Mouse (Mus musculus) heart, adult 18-20 months (tissue): ENCODE results near the gene Astn2. TPM values are rescaled to one million over a fixed set of nuclear protein-coding genes. Genes with fewer than 3 reads are reported as not detected.
A peak's percentile ranks its signal among the peaks of the same experiment; 100 is the strongest.

ENCODE experiments used
- DNase-seq, 2 experiments: peaks; one replicate each; pipeline ENCODE4 v3.0.0; 2021 to 2022; ENCODE audit warnings: mixed read lengths in 1 of 2
- total RNA-seq, 2 experiments: library from RNA; stranded (reverse); gene quantifications; 2 replicates each; pipeline ENCODE4 v1.2.3; 2021

Gene Astn2
- total RNA-seq, 2 experiments from 2014 or later = 0.55 to 1.0 TPM

- no peak for DNase-seq
These were observed 439.8 kb downstream of the Astn2 start for GRCm38 (mm10) chr4:65964604-65965003.

- no peak for DNase-seq
These were observed 445.1 kb downstream of the Astn2 start for GRCm38 (mm10) chr4:65959188-65959759.

- no peak for DNase-seq
These were observed 445.8 kb downstream of the Astn2 start for GRCm38 (mm10) chr4:65958369-65959187.

- DNase-seq = no peak
These were observed 452.5 kb downstream of the Astn2 start for GRCm38 (mm10) chr4:65951918-65952317.

GRCm38 (mm10) chr4:65947141-65947649 lies 457.2 kb downstream of the Astn2 start:
- no peak for DNase-seq

GRCm38 (mm10) chr4:65946021-65946420 lies 458.4 kb downstream of the Astn2 start:
- DNase-seq = peak; percentile 2 to 11

- DNase-seq = no peak
These were observed 473.5 kb downstream of the Astn2 start for GRCm38 (mm10) chr4:65930901-65931300.

GRCm38 (mm10) chr4:65920294-65920693 lies 484.1 kb downstream of the Astn2 start:
- DNase-seq = peak in 1 of 2 experiments; percentile 2

GRCm38 (mm10) chr4:65916027-65917008 lies 488.1 kb downstream of the Astn2 start:
- no peak for DNase-seq

- DNase-seq = no peak
These were observed 492.0 kb downstream of the Astn2 start for GRCm38 (mm10) chr4:65912247-65912942.

GRCm38 (mm10) chr4:65907660-65908059 lies 496.8 kb downstream of the Astn2 start:
- DNase-seq = no peak

GRCm38 (mm10) chr4:65904963-65905362 lies 499.4 kb downstream of the Astn2 start:
- DNase-seq = no peak

- DNase-seq = no peak
These were observed 508.1 kb downstream of the Astn2 start for GRCm38 (mm10) chr4:65896092-65897027.

- no peak for DNase-seq
These were observed 515.9 kb downstream of the Astn2 start for GRCm38 (mm10) chr4:65888332-65888993.

GRCm38 (mm10) chr4:65886862-65887261 lies 517.5 kb downstream of the Astn2 start:
- no peak for DNase-seq

- DNase-seq = no peak
These were observed 518.5 kb downstream of the Astn2 start for GRCm38 (mm10) chr4:65885921-65886320.

- no peak for DNase-seq
These were observed 530.1 kb downstream of the Astn2 start for GRCm38 (mm10) chr4:65874236-65874781.

- DNase-seq = no peak
These were observed 539.9 kb downstream of the Astn2 start for GRCm38 (mm10) chr4:65864551-65864950.

GRCm38 (mm10) chr4:65843191-65843590 lies 561.2 kb downstream of the Astn2 start:
- no peak for DNase-seq
